Mouse (Mus musculus) CH12.LX (cell line): ENCODE data around the gene Rexo1.

Source experiments
- CHD1 ChIP-seq: IDR thresholded peaks from 2 replicates; pipeline ENCODE4 v1.6.1; 2012; ENCODE audit warnings: low read depth, low read length, improper control_type of control experiment, inconsistent platforms
- CTCF ChIP-seq, 2 experiments: IDR thresholded peaks in 1 of 2; conservative IDR thresholded peaks in 1 of 2; 2 replicates each; pipeline ENCODE4 v1.5.1; 2011 to 2012; ENCODE audit warnings: low read depth in 2 of 2, low read length in 2 of 2, improper control_type of control experiment in 1 of 2, inconsistent platforms in 1 of 2, mild to moderate bottlenecking in 1 of 2, moderate library complexity in 1 of 2
- EP300 ChIP-seq: IDR thresholded peaks from 2 replicates; pipeline ENCODE4 v1.6.1; 2011; ENCODE audit warnings: low read length, improper control_type of control experiment
- JUN ChIP-seq: IDR thresholded peaks from 2 replicates; pipeline ENCODE4 v1.6.1; 2011; ENCODE audit warnings: low read depth, mild to moderate bottlenecking, low read length, improper control_type of control experiment, moderate library complexity; ENCODE audit not compliant: insufficient read depth
- POLR2A ChIP-seq: IDR thresholded peaks from 2 replicates; pipeline ENCODE4 v1.6.1; 2011; ENCODE audit warnings: low read depth, mild to moderate bottlenecking, improper control_type of control experiment, low read length
- POLR2AphosphoS2 ChIP-seq: IDR thresholded peaks from 2 replicates; pipeline ENCODE4 v1.6.1; 2011; ENCODE audit warnings: low read depth, low read length, improper control_type of control experiment
- RCOR1 ChIP-seq: conservative IDR thresholded peaks from 2 replicates; pipeline ENCODE4 v1.6.1; 2012; ENCODE audit warnings: low read depth, mild to moderate bottlenecking, inconsistent platforms, low read length, improper control_type of control experiment
- TCF12 ChIP-seq: IDR thresholded peaks from 2 replicates; pipeline ENCODE4 v1.6.1; 2014; ENCODE audit warnings: low read depth, mild to moderate bottlenecking, inconsistent platforms, low read length, improper control_type of control experiment
- ZC3H11A ChIP-seq: IDR thresholded peaks from 2 replicates; pipeline ENCODE4 v1.6.1; 2012; ENCODE audit warnings: low read depth, mild to moderate bottlenecking, inconsistent platforms, low read length, improper control_type of control experiment
- ZNF384 ChIP-seq: IDR thresholded peaks from 2 replicates; pipeline ENCODE4 v1.6.1; 2012; ENCODE audit warnings: low read depth, low read length, improper control_type of control experiment, inconsistent platforms

- no peak for TF ChIP-seq POLR2AphosphoS2
- TF ChIP-seq TCF12, result no peak
- TF ChIP-seq JUN, result no peak
- no peak for TF ChIP-seq CTCF (conservative IDR thresholded peaks at IDR 0.05 in 1 of 2, IDR thresholded peaks at IDR 0.05 in 1 of 2; ENCODE audit: low read depth in 2 of 2, low read length in 2 of 2)
- TF ChIP-seq POLR2A, result no peak
- TF ChIP-seq ZC3H11A, result no peak
- no peak for TF ChIP-seq EP300
- no peak for TF ChIP-seq CHD1
- TF ChIP-seq ZNF384, result no peak
- TF ChIP-seq RCOR1, result no peak
These were observed 56.6 kb downstream of the Rexo1 start for GRCm38 (mm10) chr10:80504724-80505123.
